Comparison of ENCODE assay signal across 15 mouse cellular contexts in genomic region chr10:99323358-99323757, GRCm38 (mm10).
DNase-seq lines count a peak whose midpoint lies in the region.
"Had no signal": no experiment of that assay in that cellular context is flagged by ENCODE, and none has a peak within 500 bp of the region (broad histone marks: within the 10 kb centered on the region; RNA-seq: fewer than 3 reads in every experiment).

No protein-coding gene starts in this region.

- intact Hi-C loops in left cerebral cortex, postnatal 14 days (cut with DNase I) = loop anchor here (10.0 kb wide), 1 partner anchor 151 kb away; no protein-coding TSS in a partner anchor

- DNase-seq in layer of hippocampus, adult 11-12 months (ENCODE audit: low spot score) = peak; percentile 43
- DNase-seq in layer of hippocampus, postnatal 10 days (ENCODE audit: low spot score in 2 of 2) = no peak
- peak; percentile 39 to 62 for DNase-seq in layer of hippocampus, adult 8-10 months (ENCODE audit: low spot score in 2 of 2)
- DNase-seq in left cerebral cortex, postnatal 14 days (ENCODE audit: low spot score in 2 of 2) = peak; percentile 65 to 78
- peak; percentile 94 for DNase-seq in telencephalon, adult 2 months (ENCODE audit: low read depth, low spot score)
- DNase-seq in cerebellum, postnatal 36 days = no peak
- no peak for DNase-seq in Muller cell, postnatal 12 days (ENCODE audit: inconsistent ontology term)
- no peak for DNase-seq in lung, postnatal 25 days (ENCODE audit: low spot score)
- DNase-seq: adrenal gland, postnatal 14 days; cerebellum, adult 2 months; heart, adult 18-20 months; kidney, adult 8-10 months; kidney, postnatal 25 days; liver, embryonic 13.5 days; thymus, postnatal 25 days had no signal

Comparison
In these comparisons a context has a peak if more than half of its experiments do, and no peak if none do; other contexts are left out.
1. DNase-seq: peak in layer of hippocampus, adult 11-12 months (single experiment), layer of hippocampus, adult 8-10 months (2 of 2), left cerebral cortex, postnatal 14 days (2 of 2) and telencephalon, adult 2 months (single experiment); none in layer of hippocampus, postnatal 10 days (0 of 2), cerebellum, postnatal 36 days (0 of 2), Muller cell, postnatal 12 days (single experiment) and lung, postnatal 25 days (single experiment).